Mouse (Mus musculus): Measurements from ENCODE around the gene Ap2s1. TPM values are rescaled to one million over a fixed set of nuclear protein-coding genes. Genes with fewer than 3 reads are reported as not detected.
"Not testable (repeated sequence)": the region's sequence is repeated elsewhere in the genome, so short reads cannot be mapped to it uniquely, and the experiment has no call there.

The Ap2s1 gene
- polyA plus RNA-seq, 1 experiment from 2014 or later, result 272 TPM

- H3K4me1 ChIP-seq; H3K9ac ChIP-seq; H3K4me3 ChIP-seq; H3K4me2 ChIP-seq; H3K27ac ChIP-seq; ATAC-seq (ENCODE audit: insufficient number of reproducible peaks, insufficient read depth, low FRiP score, low TSS enrichment, low read depth); H3K36me3 ChIP-seq; H3K27me3 ChIP-seq; H3K9me3 ChIP-seq: not testable (repeated sequence)
- WGBS, result 65% methylated on average over 3 of the region's 3 CpGs
These were observed 15.7 kb upstream of the Ap2s1 start for GRCm38 (mm10) chr7:16722490-16722889.

- H3K27me3 ChIP-seq, result no peaks in the 10 kb centered on the region
- ATAC-seq (ENCODE audit: insufficient number of reproducible peaks, insufficient read depth, low FRiP score, low TSS enrichment, low read depth), result no peak
- H3K4me3 ChIP-seq, result 0 out of 2 replicates have a peak overlapping the region, but pooled peaks have one; percentile 6
- no peak overlapping the region for H3K27ac ChIP-seq
- H3K36me3 ChIP-seq, result no peaks in the 10 kb centered on the region
- no peaks in the 10 kb centered on the region for H3K9me3 ChIP-seq
- 0 out of 2 replicates have a peak overlapping the region, but pooled peaks have one; percentile 46 for H3K9ac ChIP-seq
- 28% methylated on average over 14 of the region's 14 CpGs for WGBS
- H3K4me2 ChIP-seq, result peak overlapping the region; percentile 46
- peaks cover 12% of the 10 kb centered on the region for H3K4me1 ChIP-seq
These were observed 9.4 kb upstream of the Ap2s1 start for GRCm38 (mm10) chr7:16728596-16729348.

GRCm38 (mm10) chr7:16729563-16729962 is 8.6 kb upstream of the Ap2s1 start:
- ATAC-seq (ENCODE audit: insufficient number of reproducible peaks, insufficient read depth, low FRiP score, low TSS enrichment, low read depth); H3K9me3 ChIP-seq; H3K36me3 ChIP-seq; H3K27ac ChIP-seq; H3K27me3 ChIP-seq: not testable (repeated sequence)
- Histone ChIP-seq H3K4me2 (peak overlapping the region; percentile 46), H3K9ac (0 out of 2 replicates have a peak overlapping the region, but pooled peaks have one; percentile 46), H3K4me1 (peaks cover 12% of the 10 kb centered on the region), H3K4me3 (0 out of 2 replicates have a peak overlapping the region, but pooled peaks have one; percentile 6)
- 1% methylated on average over 7 of the region's 7 CpGs for WGBS

- Histone ChIP-seq H3K4me2 (no peak overlapping the region), H3K9me3 (no peaks in the 10 kb centered on the region), H3K4me3 (no peak overlapping the region), H3K27ac (no peak overlapping the region), H3K27me3 (no peaks in the 10 kb centered on the region), H3K4me1 (peaks cover 12% of the 10 kb centered on the region), H3K36me3 (no peaks in the 10 kb centered on the region), H3K9ac (no peak overlapping the region)
- ATAC-seq (ENCODE audit: insufficient number of reproducible peaks, insufficient read depth, low FRiP score, low TSS enrichment, low read depth), result no peak
- WGBS, result 93% methylated on average over 5 of the region's 6 CpGs
These were observed 7.4 kb upstream of the Ap2s1 start for GRCm38 (mm10) chr7:16730791-16731190.

- WGBS, result 78% methylated on average over 7 of the region's 7 CpGs
These were observed 6.3 kb upstream of the Ap2s1 start for GRCm38 (mm10) chr7:16731893-16732422.

GRCm38 (mm10) chr7:16737606-16738072 is 571 bp upstream of the Ap2s1 start:
- ATAC-seq (ENCODE audit: insufficient number of reproducible peaks, insufficient read depth, low FRiP score, low TSS enrichment, low read depth), result no peak
- Histone ChIP-seq H3K27ac (no peak overlapping the region), H3K9me3 (no peaks in the 10 kb centered on the region), H3K9ac (0 out of 2 replicates have a peak overlapping the region, but pooled peaks have one; percentile 36), H3K4me2 (peak overlapping the region; percentile 96), H3K4me1 (peaks cover 20% of the 10 kb centered on the region), H3K27me3 (no peaks in the 10 kb centered on the region), H3K36me3 (peaks cover 11% of the 10 kb centered on the region; the same call in 1 of the 2 replicates), H3K4me3 (peak overlapping the region; percentile 81)
- WGBS, result 37% methylated on average over 10 of the region's 10 CpGs

More at GRCm38 (mm10) chr7:16731893-16732422, 6.3 kb upstream of the Ap2s1 start:
- H3K27ac ChIP-seq, result no peak overlapping the region
- H3K27me3 ChIP-seq, result no peaks in the 10 kb centered on the region
- H3K4me3 ChIP-seq, result no peak overlapping the region
- ATAC-seq (ENCODE audit: insufficient number of reproducible peaks, insufficient read depth, low FRiP score, low TSS enrichment, low read depth), result no peak
- H3K9me3 ChIP-seq, result no peaks in the 10 kb centered on the region
- H3K9ac ChIP-seq, result no peak overlapping the region
- H3K36me3 ChIP-seq, result no peaks in the 10 kb centered on the region
- H3K4me1 ChIP-seq, result peaks cover 12% of the 10 kb centered on the region
- no peak overlapping the region for H3K4me2 ChIP-seq

- Histone ChIP-seq H3K9ac (peak overlapping the region; percentile 92), H3K9me3 (no peaks in the 10 kb centered on the region), H3K36me3 (peaks cover 24% of the 10 kb centered on the region), H3K27ac (peak overlapping the region; percentile 60; the same call in 1 of the 2 replicates), H3K4me2 (peak overlapping the region; percentile 96), H3K27me3 (no peaks in the 10 kb centered on the region), H3K4me1 (peaks cover 20% of the 10 kb centered on the region), H3K4me3 (peak overlapping the region; percentile 81)
- ATAC-seq (ENCODE audit: insufficient number of reproducible peaks, insufficient read depth, low FRiP score, low TSS enrichment, low read depth), result no peak
- 42% methylated on average over 10 of the region's 10 CpGs for WGBS
These were observed 920 bp downstream of the Ap2s1 start for GRCm38 (mm10) chr7:16739056-16739604.

GRCm38 (mm10) chr7:16745373-16745772 is 7.2 kb downstream of the Ap2s1 start:
- no peak overlapping the region for H3K4me3 ChIP-seq
- WGBS, result 90% methylated on average over 4 of the region's 4 CpGs
- no peak overlapping the region for H3K9ac ChIP-seq
- H3K4me2 ChIP-seq, result no peak overlapping the region
- 0 out of 2 replicates have a peak, but pooled peaks cover 3% of the 10 kb centered on the region for H3K4me1 ChIP-seq
- H3K9me3 ChIP-seq, result no peaks in the 10 kb centered on the region
- H3K27ac ChIP-seq, result no peak overlapping the region
- ATAC-seq (ENCODE audit: insufficient number of reproducible peaks, insufficient read depth, low FRiP score, low TSS enrichment, low read depth), result no peak
- no peaks in the 10 kb centered on the region for H3K27me3 ChIP-seq
- peaks cover 77% of the 10 kb centered on the region for H3K36me3 ChIP-seq

GRCm38 (mm10) chr7:16746093-16746492 is 7.9 kb downstream of the Ap2s1 start:
- WGBS, result 55% methylated on average over 3 of the region's 3 CpGs
- H3K36me3 ChIP-seq, result peaks cover 77% of the 10 kb centered on the region

GRCm38 (mm10) chr7:16747656-16748055 is 9.4 kb downstream of the Ap2s1 start:
- no peak overlapping the region for H3K4me3 ChIP-seq
- no peak overlapping the region for H3K4me2 ChIP-seq
- no peaks in the 10 kb centered on the region for H3K27me3 ChIP-seq
- peaks cover 66% of the 10 kb centered on the region for H3K36me3 ChIP-seq
- H3K9ac ChIP-seq, result no peak overlapping the region
- 92% methylated on average over 6 of the region's 6 CpGs for WGBS
- no peak for ATAC-seq (ENCODE audit: insufficient number of reproducible peaks, insufficient read depth, low FRiP score, low TSS enrichment, low read depth)
- H3K27ac ChIP-seq, result no peak overlapping the region
- no peaks in the 10 kb centered on the region for H3K4me1 ChIP-seq
- H3K9me3 ChIP-seq, result no peaks in the 10 kb centered on the region

More at GRCm38 (mm10) chr7:16746093-16746492, 7.9 kb downstream of the Ap2s1 start:
- no peak for ATAC-seq (ENCODE audit: insufficient number of reproducible peaks, insufficient read depth, low FRiP score, low TSS enrichment, low read depth)
- no peaks in the 10 kb centered on the region for H3K4me1 ChIP-seq
- H3K9ac ChIP-seq, result no peak overlapping the region
- no peaks in the 10 kb centered on the region for H3K9me3 ChIP-seq
- no peak overlapping the region for H3K27ac ChIP-seq
- no peaks in the 10 kb centered on the region for H3K27me3 ChIP-seq
- no peak overlapping the region for H3K4me2 ChIP-seq
- H3K4me3 ChIP-seq, result no peak overlapping the region

- no peaks in the 10 kb centered on the region for H3K4me1 ChIP-seq
- WGBS, result 84% methylated on average over 12 of the region's 12 CpGs
- H3K27ac ChIP-seq, result no peak overlapping the region
- ATAC-seq (ENCODE audit: insufficient number of reproducible peaks, insufficient read depth, low FRiP score, low TSS enrichment, low read depth), result no peak; the same call in 1 of the 2 replicates
- H3K27me3 ChIP-seq, result no peaks in the 10 kb centered on the region
- no peak overlapping the region for H3K4me2 ChIP-seq
- no peaks in the 10 kb centered on the region for H3K9me3 ChIP-seq
- no peak overlapping the region for H3K4me3 ChIP-seq
- H3K9ac ChIP-seq, result no peak overlapping the region
- peaks cover 30% of the 10 kb centered on the region for H3K36me3 ChIP-seq
These were observed 13.8 kb downstream of the Ap2s1 start for GRCm38 (mm10) chr7:16752016-16752415.

Measured in embryonic facial prominence, embryonic 13.5 days (tissue).